Mouse (Mus musculus): ENCODE data around the gene Fam208a. TPM values are rescaled to one million over a fixed set of nuclear protein-coding genes. Genes with fewer than 3 reads are reported as not detected.

Gene Fam208a
- 39.2 and 48.5 TPM in 2 replicates for total RNA-seq (2017)

GRCm38 (mm10) chr14:27428573-27428972 lies at the start of gene Fam208a:
TSS of gene Fam208a (plus strand) at chr14:27428834.
- ATAC-seq (replicated peaks in 1 of 2; ENCODE audit: insufficient read depth in 1 of 2, low FRiP score in 2 of 2, low TSS enrichment in 1 of 2, low read depth in 1 of 2, poor library complexity in 2 of 2, severe bottlenecking in 2 of 2), result peak; percentile 92 to 94

- ATAC-seq (replicated peaks in 1 of 2; ENCODE audit: insufficient read depth in 1 of 2, low FRiP score in 2 of 2, low TSS enrichment in 1 of 2, low read depth in 1 of 2, poor library complexity in 2 of 2, severe bottlenecking in 2 of 2), result peak; percentile 68 to 75
These were observed 49.2 kb upstream of the Fam208a start for GRCm38 (mm10) chr14:27379404-27379803.

- ATAC-seq (replicated peaks in 1 of 2; ENCODE audit: insufficient read depth in 1 of 2, low FRiP score in 2 of 2, low TSS enrichment in 1 of 2, low read depth in 1 of 2, poor library complexity in 2 of 2, severe bottlenecking in 2 of 2), result peak; percentile 13 to 14; a peak in 2 of 4 replicates
These were observed 47.2 kb upstream of the Fam208a start for GRCm38 (mm10) chr14:27381459-27381858.

GRCm38 (mm10) chr14:27383321-27383830 lies 45.3 kb upstream of the Fam208a start:
- ATAC-seq (replicated peaks in 1 of 2; ENCODE audit: insufficient read depth in 1 of 2, low FRiP score in 2 of 2, low TSS enrichment in 1 of 2, low read depth in 1 of 2, poor library complexity in 2 of 2, severe bottlenecking in 2 of 2), result no peak

- ATAC-seq (replicated peaks in 1 of 2; ENCODE audit: insufficient read depth in 1 of 2, low FRiP score in 2 of 2, low TSS enrichment in 1 of 2, low read depth in 1 of 2, poor library complexity in 2 of 2, severe bottlenecking in 2 of 2), result no peak
These were observed 44.5 kb upstream of the Fam208a start for GRCm38 (mm10) chr14:27384143-27384542.

GRCm38 (mm10) chr14:27388616-27389015 lies 40.0 kb upstream of the Fam208a start:
- ATAC-seq (replicated peaks in 1 of 2; ENCODE audit: insufficient read depth in 1 of 2, low FRiP score in 2 of 2, low TSS enrichment in 1 of 2, low read depth in 1 of 2, poor library complexity in 2 of 2, severe bottlenecking in 2 of 2), result no peak

GRCm38 (mm10) chr14:27389722-27390121 lies 38.9 kb upstream of the Fam208a start:
- no peak for ATAC-seq (replicated peaks in 1 of 2; ENCODE audit: insufficient read depth in 1 of 2, low FRiP score in 2 of 2, low TSS enrichment in 1 of 2, low read depth in 1 of 2, poor library complexity in 2 of 2, severe bottlenecking in 2 of 2)

- ATAC-seq (replicated peaks in 1 of 2; ENCODE audit: insufficient read depth in 1 of 2, low FRiP score in 2 of 2, low TSS enrichment in 1 of 2, low read depth in 1 of 2, poor library complexity in 2 of 2, severe bottlenecking in 2 of 2), result no peak
These were observed 38.0 kb upstream of the Fam208a start for GRCm38 (mm10) chr14:27390663-27391062.

- ATAC-seq (replicated peaks in 1 of 2; ENCODE audit: insufficient read depth in 1 of 2, low FRiP score in 2 of 2, low TSS enrichment in 1 of 2, low read depth in 1 of 2, poor library complexity in 2 of 2, severe bottlenecking in 2 of 2), result no peak
These were observed 36.8 kb upstream of the Fam208a start for GRCm38 (mm10) chr14:27391776-27392308.

GRCm38 (mm10) chr14:27392660-27393059 lies 36.0 kb upstream of the Fam208a start:
- 0 out of 4 replicates have a peak, but pooled peaks of 1 of the 2 experiments have one; percentile 34 for ATAC-seq (replicated peaks in 1 of 2; ENCODE audit: insufficient read depth in 1 of 2, low FRiP score in 2 of 2, low TSS enrichment in 1 of 2, low read depth in 1 of 2, poor library complexity in 2 of 2, severe bottlenecking in 2 of 2)

GRCm38 (mm10) chr14:27393806-27394205 lies 34.8 kb upstream of the Fam208a start:
- no peak for ATAC-seq (replicated peaks in 1 of 2; ENCODE audit: insufficient read depth in 1 of 2, low FRiP score in 2 of 2, low TSS enrichment in 1 of 2, low read depth in 1 of 2, poor library complexity in 2 of 2, severe bottlenecking in 2 of 2)

GRCm38 (mm10) chr14:27396424-27396823 lies 32.2 kb upstream of the Fam208a start:
- ATAC-seq (replicated peaks in 1 of 2; ENCODE audit: insufficient read depth in 1 of 2, low FRiP score in 2 of 2, low TSS enrichment in 1 of 2, low read depth in 1 of 2, poor library complexity in 2 of 2, severe bottlenecking in 2 of 2), result no peak

GRCm38 (mm10) chr14:27397526-27397925 lies 31.1 kb upstream of the Fam208a start:
- peak; percentile 83 to 86 for ATAC-seq (replicated peaks in 1 of 2; ENCODE audit: insufficient read depth in 1 of 2, low FRiP score in 2 of 2, low TSS enrichment in 1 of 2, low read depth in 1 of 2, poor library complexity in 2 of 2, severe bottlenecking in 2 of 2)

- no peak for ATAC-seq (replicated peaks in 1 of 2; ENCODE audit: insufficient read depth in 1 of 2, low FRiP score in 2 of 2, low TSS enrichment in 1 of 2, low read depth in 1 of 2, poor library complexity in 2 of 2, severe bottlenecking in 2 of 2)
These were observed 28.1 kb upstream of the Fam208a start for GRCm38 (mm10) chr14:27400495-27400894.

- ATAC-seq (replicated peaks in 1 of 2; ENCODE audit: insufficient read depth in 1 of 2, low FRiP score in 2 of 2, low TSS enrichment in 1 of 2, low read depth in 1 of 2, poor library complexity in 2 of 2, severe bottlenecking in 2 of 2), result no peak
These were observed 26.8 kb upstream of the Fam208a start for GRCm38 (mm10) chr14:27401717-27402278.

- ATAC-seq (replicated peaks in 1 of 2; ENCODE audit: insufficient read depth in 1 of 2, low FRiP score in 2 of 2, low TSS enrichment in 1 of 2, low read depth in 1 of 2, poor library complexity in 2 of 2, severe bottlenecking in 2 of 2), result peak; percentile 31 to 40; a peak in 1 of 4 replicates
These were observed 26.0 kb upstream of the Fam208a start for GRCm38 (mm10) chr14:27402332-27403250.

- peak; percentile 90 to 95 for ATAC-seq (replicated peaks in 1 of 2; ENCODE audit: insufficient read depth in 1 of 2, low FRiP score in 2 of 2, low TSS enrichment in 1 of 2, low read depth in 1 of 2, poor library complexity in 2 of 2, severe bottlenecking in 2 of 2)
These were observed 23.2 kb upstream of the Fam208a start for GRCm38 (mm10) chr14:27405452-27405851.

GRCm38 (mm10) chr14:27405947-27406346 lies 22.7 kb upstream of the Fam208a start:
- no peak for ATAC-seq (replicated peaks in 1 of 2; ENCODE audit: insufficient read depth in 1 of 2, low FRiP score in 2 of 2, low TSS enrichment in 1 of 2, low read depth in 1 of 2, poor library complexity in 2 of 2, severe bottlenecking in 2 of 2)

Data from hematopoietic stem cell, adult 5-6 weeks (primary cell).